Mouse (Mus musculus) hindbrain, embryonic 16.5 days (tissue): ENCODE results near the gene Rhob. TPM values are rescaled to one million over a fixed set of nuclear protein-coding genes. Genes with fewer than 3 reads are reported as not detected.
A peak's percentile ranks its signal among the peaks of the same experiment; 100 is the strongest.
"Not testable (repeated sequence)": the region's sequence is repeated elsewhere in the genome, so short reads cannot be mapped to it uniquely, and the experiment has no call there.

ENCODE experiments used
- ATAC-seq: fragments of 200-750 bp; cut with Nextera tagmentation; 2 replicates; pipeline ENCODE4 v1.8.0; 2017; ENCODE audit warnings: moderate TSS enrichment, moderate library complexity
- H3K27ac ChIP-seq: fragments of 300-500 bp; sonication (generic); 2 replicates; pipeline ENCODE4 v1.5.1; 2014; ENCODE audit warnings: low read depth, mild to moderate bottlenecking, control low read depth, low read length, moderate library complexity
- H3K27me3 ChIP-seq: fragments of 300-500 bp; sonication (generic); replicated peaks from 2 replicates; pipeline ENCODE4 v1.6.1; 2014; ENCODE audit warnings: low read length; ENCODE audit not compliant: control insufficient read depth, insufficient read depth
- H3K36me3 ChIP-seq: fragments of 300-500 bp; sonication (generic); 2 replicates; pipeline ENCODE4 v1.6.1; 2014; ENCODE audit warnings: mild to moderate bottlenecking, low read length, moderate library complexity, mixed read lengths; ENCODE audit not compliant: control insufficient read depth, insufficient read depth
- H3K4me1 ChIP-seq: fragments of 300-500 bp; sonication (generic); 2 replicates; pipeline ENCODE4 v1.6.1; 2014; ENCODE audit warnings: low read depth, low read length; ENCODE audit not compliant: control insufficient read depth, insufficient read depth
- H3K4me2 ChIP-seq: fragments of 300-500 bp; sonication (generic); 2 replicates; pipeline ENCODE4 v1.6.1; 2014; ENCODE audit warnings: mild to moderate bottlenecking, low read length, control low read depth, moderate library complexity
- H3K4me3 ChIP-seq: fragments of 300-500 bp; sonication (generic); 2 replicates; pipeline ENCODE4 v1.5.1; 2014; ENCODE audit warnings: mild to moderate bottlenecking, low read length, control low read depth, moderate library complexity
- H3K9ac ChIP-seq: fragments of 300-500 bp; sonication (generic); 2 replicates; pipeline ENCODE4 v1.6.1; 2014; ENCODE audit warnings: low read depth, mild to moderate bottlenecking, control low read depth, low read length, moderate library complexity
- H3K9me3 ChIP-seq: fragments of 300-500 bp; sonication (generic); 2 replicates; pipeline ENCODE4 v1.6.1; 2014; ENCODE audit warnings: mild to moderate bottlenecking, low read length, moderate library complexity; ENCODE audit not compliant: control insufficient read depth
- WGBS: fragments of 180-500 bp; shearing (Covaris S2); extraction: QIAGEN DNeasy Blood & Tissue Kit; methylation state at CpG from one replicate; pipeline ENCODE4 v1.1.7; 2014; 5-methylcytosine and 5-hydroxymethylcytosine counted together
- polyA plus RNA-seq: library from polyadenylated mRNA; unstranded; fragments of >200 nt; fragmentation: Nextera tagmentation; extraction: Ambion mirVana; gene quantifications from 2 replicates; pipeline ENCODE4 v1.2.1, GENCODE M21; 2015

Gene Rhob
- polyA plus RNA-seq, 1 experiment from 2014 or later, result 81.3 TPM

DNA sequence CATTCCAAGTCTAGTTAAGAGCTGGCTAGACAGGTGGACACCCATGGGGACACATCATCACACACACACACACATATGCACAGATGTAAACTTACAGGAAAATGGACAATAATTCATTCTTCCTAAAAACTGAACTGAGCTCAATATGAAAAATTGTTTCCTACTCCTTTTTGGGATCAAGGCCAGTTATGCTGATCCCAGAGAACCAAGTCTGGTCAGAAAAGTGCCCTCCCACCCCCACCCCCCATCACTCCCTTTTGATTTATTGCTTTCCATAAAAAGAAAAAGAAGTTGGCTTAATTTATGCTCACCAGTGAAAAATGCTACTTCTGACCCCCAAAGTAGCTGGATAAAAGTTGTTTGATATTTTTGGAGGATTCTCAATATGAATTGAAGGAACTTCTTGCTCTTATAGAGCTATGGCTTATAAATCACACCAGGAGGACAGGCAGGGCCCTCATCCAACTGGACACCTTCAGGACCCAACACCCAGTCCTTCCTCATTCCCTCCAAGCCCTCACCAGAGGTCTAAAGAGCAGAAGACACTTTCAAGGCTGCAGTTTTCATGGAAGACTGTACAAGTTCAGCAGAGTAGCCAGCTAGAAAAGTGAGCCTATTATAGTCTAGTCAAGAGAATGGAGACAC is 31.5 kb downstream of the Rhob start:
- Histone ChIP-seq H3K9ac (no peak overlapping the region), H3K36me3 (no peaks in the 10 kb centered on the region), H3K4me3 (no peak overlapping the region), H3K4me1 (no peaks in the 10 kb centered on the region; the same call in 1 of the 2 replicates), H3K27me3 (no peaks in the 10 kb centered on the region), H3K9me3 (no peaks in the 10 kb centered on the region), H3K27ac (no peak overlapping the region), H3K4me2 (no peak overlapping the region)
- no peak for ATAC-seq

DNA sequence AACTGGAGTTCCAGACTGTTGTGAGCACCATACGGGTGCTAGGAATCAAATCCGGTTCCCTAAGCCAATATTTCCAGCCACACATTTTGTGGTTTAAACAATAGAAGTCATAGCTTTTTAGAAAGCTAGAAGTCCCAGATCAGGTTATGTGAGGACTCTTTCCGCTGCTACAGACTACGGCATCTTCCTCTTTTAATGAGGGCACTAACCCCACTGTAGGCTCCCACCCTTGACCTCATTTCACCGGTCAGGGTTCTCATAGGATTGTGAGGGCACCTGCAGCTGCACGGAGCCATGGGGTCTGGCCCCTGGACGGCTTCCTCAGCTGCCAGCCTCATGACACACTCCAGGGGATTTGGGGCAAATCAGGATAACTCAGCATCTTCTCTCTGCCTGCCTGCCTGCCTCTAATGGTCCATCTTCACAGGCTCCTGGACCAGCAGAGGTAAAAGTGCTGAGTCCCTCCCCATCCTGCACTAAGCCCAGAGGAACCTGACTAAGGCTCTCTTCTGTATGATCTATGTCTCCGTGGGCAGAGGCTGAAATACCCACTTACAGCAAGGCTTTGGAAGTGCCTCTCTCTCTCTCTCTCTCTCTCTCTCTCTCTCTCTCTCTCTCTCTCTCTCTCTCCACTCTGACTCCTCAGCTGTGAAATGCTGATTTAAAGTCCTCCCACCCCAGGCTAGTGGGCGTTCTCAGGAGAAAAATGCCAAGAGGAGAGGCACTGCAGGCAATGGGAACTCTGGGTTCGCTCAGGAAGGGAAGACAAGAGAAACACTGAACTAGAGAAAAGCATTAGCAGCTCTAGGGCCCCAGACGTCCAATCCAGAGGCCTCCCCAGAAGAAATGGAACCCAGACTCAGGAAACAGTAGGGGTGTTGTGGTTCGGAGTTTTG is 32.5 kb downstream of the Rhob start:
- H3K4me3 ChIP-seq, result no peak overlapping the region
- no peak overlapping the region for H3K4me2 ChIP-seq
- 0 out of 2 replicates have a peak, but pooled peaks have one; percentile 41 for ATAC-seq
- WGBS, result 60% methylated on average over 12 of the region's 12 CpGs
- H3K4me1 ChIP-seq, result no peaks in the 10 kb centered on the region; the same call in 1 of the 2 replicates
- no peaks in the 10 kb centered on the region for H3K27me3 ChIP-seq
- no peak overlapping the region for H3K27ac ChIP-seq
- no peaks in the 10 kb centered on the region for H3K36me3 ChIP-seq
- no peak overlapping the region for H3K9ac ChIP-seq
- H3K9me3 ChIP-seq, result no peaks in the 10 kb centered on the region

DNA sequence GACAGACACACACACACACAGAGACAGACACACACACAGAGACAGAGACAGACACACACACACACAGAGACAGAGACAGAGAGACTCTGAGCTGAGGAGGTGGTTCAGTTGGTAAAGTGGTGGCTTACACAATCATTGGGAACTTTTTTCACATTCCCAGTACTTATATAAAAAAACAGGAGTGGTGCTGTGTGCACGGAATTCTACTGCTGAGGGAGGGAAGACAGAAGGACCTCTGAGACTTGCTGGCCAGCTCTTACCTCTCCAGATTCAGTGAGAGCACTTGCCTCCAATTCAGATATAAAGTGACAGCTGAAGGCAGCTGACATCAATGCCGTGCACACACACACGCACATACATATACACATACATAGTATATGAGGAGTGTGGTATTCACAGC is 34.1 kb downstream of the Rhob start:
- Histone ChIP-seq H3K4me1 (no peaks in the 10 kb centered on the region; the same call in 1 of the 2 replicates), H3K27me3 (no peaks in the 10 kb centered on the region), H3K4me3 (no peak overlapping the region), H3K36me3 (no peaks in the 10 kb centered on the region), H3K27ac (no peak overlapping the region), H3K9me3 (no peaks in the 10 kb centered on the region), H3K4me2 (no peak overlapping the region), H3K9ac (no peak overlapping the region)
- no peak for ATAC-seq
- WGBS, result 86% methylated on average over 3 of the region's 3 CpGs

DNA sequence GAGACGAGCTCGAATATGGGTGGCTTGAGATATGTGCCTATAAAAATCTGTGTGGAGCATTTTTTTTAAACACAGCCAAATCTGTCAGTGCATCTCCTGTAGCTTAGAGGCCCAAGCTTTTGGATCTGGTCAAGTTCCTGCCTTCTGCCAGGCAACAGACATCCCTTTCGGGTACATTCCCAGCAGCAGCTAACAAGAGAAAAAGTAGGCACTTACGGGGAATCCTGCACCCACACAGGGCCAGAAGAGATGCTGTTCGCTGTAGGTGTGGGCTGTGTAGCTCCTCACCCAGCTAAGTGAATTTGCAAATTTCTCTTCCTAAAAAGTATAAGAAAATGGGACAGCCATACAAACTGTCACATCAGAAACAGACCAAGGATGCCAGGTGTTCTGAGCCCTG is 34.8 kb downstream of the Rhob start:
- Histone ChIP-seq H3K4me1 (no peaks in the 10 kb centered on the region; the same call in 1 of the 2 replicates), H3K4me3 (no peak overlapping the region), H3K9me3 (no peaks in the 10 kb centered on the region), H3K36me3 (no peaks in the 10 kb centered on the region), H3K27me3 (no peaks in the 10 kb centered on the region), H3K9ac (no peak overlapping the region), H3K4me2 (no peak overlapping the region), H3K27ac (no peak overlapping the region)
- 85% methylated on average over 5 of the region's 5 CpGs for WGBS
- ATAC-seq, result no peak

DNA sequence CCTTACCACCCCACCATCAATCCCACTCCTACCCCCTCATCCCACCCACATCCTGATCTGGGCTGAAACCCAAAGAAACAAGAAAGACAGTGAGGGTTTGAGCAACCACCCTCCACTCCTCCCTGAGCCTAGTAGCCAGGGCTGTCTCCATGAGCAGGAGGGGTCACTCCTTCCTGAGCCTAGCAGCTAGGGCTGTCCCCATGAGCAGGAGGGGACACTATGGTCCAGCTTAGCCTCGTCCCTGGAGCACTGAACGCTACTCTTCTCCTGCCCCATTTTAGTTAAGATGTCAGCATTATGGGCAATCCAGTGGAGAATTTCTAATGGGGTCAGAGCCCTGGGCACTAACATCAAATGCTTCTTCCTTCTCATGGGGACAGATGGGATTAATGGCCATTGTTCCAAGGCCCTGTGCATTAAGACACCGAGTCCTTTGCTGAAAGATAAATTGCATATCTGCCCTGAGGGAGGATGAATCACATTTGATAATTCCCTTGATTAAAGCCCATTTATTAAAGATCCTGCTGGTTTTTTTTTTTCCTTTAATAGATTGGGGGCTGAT is 36.1 kb downstream of the Rhob start:
- 38% methylated on average over 3 of the region's 3 CpGs for WGBS
- Histone ChIP-seq H3K4me3 (no peak overlapping the region), H3K9ac (no peak overlapping the region), H3K27me3 (no peaks in the 10 kb centered on the region), H3K9me3 (no peaks in the 10 kb centered on the region), H3K4me2 (no peak overlapping the region), H3K27ac (no peak overlapping the region), H3K36me3 (no peaks in the 10 kb centered on the region), H3K4me1 (no peaks in the 10 kb centered on the region; the same call in 1 of the 2 replicates)
- peak; percentile 31; the same call in 1 of the 2 replicates for ATAC-seq

DNA sequence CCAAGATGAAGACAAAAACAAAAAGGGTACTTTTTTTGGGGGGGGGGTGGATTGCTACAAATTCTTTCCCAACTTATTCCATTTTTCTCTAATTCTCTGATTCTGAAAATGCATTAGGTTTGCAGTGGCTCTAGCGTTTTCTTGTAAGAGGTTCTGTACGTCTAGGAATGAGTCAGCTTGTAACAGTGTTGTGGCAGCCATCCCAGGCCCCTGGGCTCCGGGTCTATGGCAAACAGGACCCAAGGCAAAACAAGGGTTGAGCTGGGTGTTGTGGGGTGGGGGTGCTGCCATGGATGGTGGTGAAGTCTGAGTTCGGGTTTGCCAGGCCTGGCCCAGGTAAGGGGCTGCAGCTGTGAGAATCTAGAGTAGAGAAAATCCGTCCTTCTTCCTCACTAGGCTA is 37.3 kb downstream of the Rhob start:
- no peak overlapping the region for H3K9ac ChIP-seq
- no peaks in the 10 kb centered on the region; the same call in 1 of the 2 replicates for H3K4me1 ChIP-seq
- H3K4me3 ChIP-seq, result no peak overlapping the region
- WGBS, result 92% methylated on average over 5 of the region's 5 CpGs
- H3K36me3 ChIP-seq, result no peaks in the 10 kb centered on the region
- no peaks in the 10 kb centered on the region for H3K9me3 ChIP-seq
- ATAC-seq, result no peak
- H3K27me3 ChIP-seq, result no peaks in the 10 kb centered on the region
- H3K27ac ChIP-seq, result no peak overlapping the region
- H3K4me2 ChIP-seq, result no peak overlapping the region

DNA sequence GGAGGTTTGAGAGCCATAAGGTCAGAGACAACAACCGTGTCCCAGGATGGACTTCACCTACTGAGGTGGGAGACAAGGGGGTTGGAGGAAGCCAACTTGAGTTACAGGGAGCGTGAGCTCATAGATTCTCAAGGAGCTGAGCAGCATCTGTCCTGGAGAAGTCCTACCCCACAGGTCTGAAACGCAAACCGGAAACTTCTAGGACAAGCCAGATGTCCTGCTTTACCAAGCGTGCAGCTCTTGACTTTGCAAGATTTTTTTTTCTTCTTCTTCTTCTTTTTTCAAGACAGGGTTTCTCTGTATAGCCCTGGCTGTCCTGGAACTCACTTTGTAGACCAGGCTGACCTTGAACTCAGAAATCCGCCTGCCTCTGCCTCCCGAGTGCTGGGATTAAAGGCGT is 38.2 kb downstream of the Rhob start:
- not testable (repeated sequence) for H3K27ac ChIP-seq, H3K4me1 ChIP-seq, H3K4me3 ChIP-seq, H3K9ac ChIP-seq, H3K36me3 ChIP-seq, ATAC-seq, H3K4me2 ChIP-seq, H3K27me3 ChIP-seq, H3K9me3 ChIP-seq
- 97% methylated on average over 8 of the region's 8 CpGs for WGBS

DNA sequence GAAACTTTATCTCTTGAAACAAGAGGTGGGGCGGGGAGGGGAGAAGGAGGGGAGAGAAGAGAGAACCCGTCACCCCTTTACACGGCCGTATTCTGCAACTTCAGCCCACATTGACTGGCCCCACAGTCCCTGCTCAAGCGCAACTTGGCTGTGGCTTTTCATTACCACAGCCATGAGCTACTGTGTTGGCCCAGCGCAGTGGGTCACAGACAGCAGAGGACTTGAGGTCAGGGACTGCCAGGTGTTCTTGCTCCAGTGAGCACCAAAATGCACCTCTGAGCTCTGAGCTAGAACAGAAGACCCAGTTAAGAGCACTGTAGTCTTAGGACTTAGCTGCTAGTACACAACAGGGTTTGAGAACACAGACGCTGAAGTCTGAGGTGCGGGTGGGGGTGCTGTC is 41.4 kb downstream of the Rhob start:
- Histone ChIP-seq H3K4me1 (no peaks in the 10 kb centered on the region), H3K4me2 (no peak overlapping the region), H3K9ac (no peak overlapping the region), H3K4me3 (no peak overlapping the region), H3K27me3 (no peaks in the 10 kb centered on the region), H3K27ac (no peak overlapping the region), H3K36me3 (no peaks in the 10 kb centered on the region), H3K9me3 (no peaks in the 10 kb centered on the region)
- ATAC-seq, result no peak
- 83% methylated on average over 8 of the region's 8 CpGs for WGBS

DNA sequence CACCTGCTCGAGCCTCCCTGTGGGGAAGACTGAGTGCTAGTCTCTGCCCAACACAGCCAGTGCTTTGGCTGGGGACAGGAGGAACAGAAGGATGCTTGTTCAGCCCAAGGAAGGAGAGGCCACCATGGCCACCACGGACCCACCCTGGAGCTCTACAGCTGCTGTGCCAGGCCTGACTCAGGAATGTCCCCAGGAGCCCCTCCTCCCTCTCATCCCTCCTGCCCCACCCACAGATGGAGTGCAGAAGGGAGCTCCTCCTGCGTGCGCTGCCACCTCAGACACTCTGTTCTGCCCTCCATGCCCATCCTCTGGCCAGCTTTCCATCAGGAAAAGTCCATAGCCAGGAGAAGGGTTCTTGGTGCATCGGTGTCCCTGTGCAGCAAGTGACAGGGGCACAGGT is 42.8 kb downstream of the Rhob start:
- Histone ChIP-seq H3K9me3 (no peaks in the 10 kb centered on the region), H3K4me1 (peaks cover 3% of the 10 kb centered on the region; the same call in 1 of the 2 replicates), H3K27me3 (no peaks in the 10 kb centered on the region), H3K9ac (no peak overlapping the region), H3K36me3 (no peaks in the 10 kb centered on the region), H3K27ac (no peak overlapping the region), H3K4me3 (no peak overlapping the region), H3K4me2 (no peak overlapping the region)
- WGBS, result 73% methylated on average over 5 of the region's 5 CpGs
- ATAC-seq, result no peak
